Mouse (Mus musculus) liver, embryonic 14.5 days (tissue): ENCODE data around the gene Rbm5. TPM values are rescaled to one million over a fixed set of nuclear protein-coding genes. Genes with fewer than 3 reads are reported as not detected.

ENCODE experiments used
- ATAC-seq: fragments of 200-750 bp; cut with Nextera tagmentation; 2 replicates; pipeline ENCODE4 v1.8.0; 2017; ENCODE audit warnings: moderate number of reproducible peaks, mild to moderate bottlenecking, moderate library complexity; ENCODE audit not compliant: insufficient read depth
- DNase-seq, 3 experiments: peaks; one replicate each; pipeline ENCODE4 v3.0.0-alpha.2; 2012 to 2013; ENCODE audit warnings: low read depth in 3 of 3, low spot score in 3 of 3
- H3K27ac ChIP-seq: fragments of 300-500 bp; sonication (generic); 2 replicates; pipeline ENCODE4 v1.5.1; 2014; ENCODE audit warnings: moderate library complexity, mild to moderate bottlenecking, control low read depth, inconsistent platforms
- H3K27me3 ChIP-seq: fragments of 300-500 bp; sonication (generic); 2 replicates; pipeline ENCODE4 v1.6.1; 2014; ENCODE audit warnings: mild to moderate bottlenecking, low read length, moderate library complexity; ENCODE audit not compliant: control insufficient read depth, insufficient read depth
- H3K36me3 ChIP-seq: fragments of 300-500 bp; sonication (generic); replicated peaks from 2 replicates; pipeline ENCODE4 v1.6.1; 2014; ENCODE audit warnings: low read depth; ENCODE audit not compliant: control insufficient read depth, insufficient read depth
- H3K4me1 ChIP-seq, 2 experiments: fragments of 200-500 bp in 1 of 2; fragments of 300-500 bp in 1 of 2; sonication (generic) in 1 of 2; replicated peaks; 2 replicates each; pipeline ENCODE4 v1.6.1; 2012 to 2014; ENCODE audit warnings: antibody characterized with exemption in 1 of 2, inconsistent platforms in 1 of 2, low read length in 1 of 2; ENCODE audit not compliant: control insufficient read depth in 2 of 2, insufficient read depth in 2 of 2
- H3K4me2 ChIP-seq: fragments of 300-500 bp; sonication (generic); 2 replicates; pipeline ENCODE4 v1.6.1; 2014; ENCODE audit warnings: low read depth, mild to moderate bottlenecking, control low read depth, moderate library complexity
- H3K4me3 ChIP-seq, 2 experiments: fragments of 200-500 bp in 1 of 2; fragments of 300-500 bp in 1 of 2; sonication (generic) in 1 of 2; 2 replicates each; pipeline ENCODE4 v1.5.1; 2012 to 2014; ENCODE audit warnings: low read depth in 2 of 2, low read length in 2 of 2, mild to moderate bottlenecking in 2 of 2, control low read depth in 1 of 2, inconsistent platforms in 1 of 2, moderate library complexity in 1 of 2; ENCODE audit not compliant: insufficient read depth in 1 of 2
- H3K9ac ChIP-seq: fragments of 300-500 bp; sonication (generic); replicated peaks from 2 replicates; pipeline ENCODE4 v1.6.1; 2014; ENCODE audit warnings: mild to moderate bottlenecking, control low read depth, moderate library complexity
- H3K9me3 ChIP-seq: fragments of 300-500 bp; sonication (generic); 2 replicates; pipeline ENCODE4 v1.6.1; 2016; ENCODE audit warnings: low read length, mixed read lengths; ENCODE audit not compliant: control insufficient read depth
- CTCF ChIP-seq: IDR thresholded peaks from 2 replicates; pipeline ENCODE4 v1.5.1; 2016; ENCODE audit warnings: antibody characterized with exemption, low read depth, control low read depth
- EP300 ChIP-seq: IDR thresholded peaks from 2 replicates; pipeline ENCODE4 v1.6.1; 2016; ENCODE audit warnings: antibody characterized with exemption, low read depth
- WGBS: fragments of 180-500 bp; shearing (Covaris S2); extraction: QIAGEN DNeasy Blood & Tissue Kit; methylation state at CpG from one replicate; pipeline ENCODE4 v1.1.7; 2014; ENCODE audit not compliant: insufficient replicate concordance; 5-methylcytosine and 5-hydroxymethylcytosine counted together
- polyA plus RNA-seq, 2 experiments: library from polyadenylated mRNA; depleted of rRNA in 1 of 2; stranded (reverse) in 1 of 2; unstranded in 1 of 2; fragments of >200 nt; fragmentation: Nextera tagmentation in 1 of 2; extraction: Ambion mirVana in 1 of 2; gene quantifications; 2 replicates each; pipeline versions ENCODE4 v1.2.1 to v1.2.3; 2012 to 2014

Rbm5 gene
- polyA plus RNA-seq, 2 experiments = 35.2 to 45.1 TPM

DNA sequence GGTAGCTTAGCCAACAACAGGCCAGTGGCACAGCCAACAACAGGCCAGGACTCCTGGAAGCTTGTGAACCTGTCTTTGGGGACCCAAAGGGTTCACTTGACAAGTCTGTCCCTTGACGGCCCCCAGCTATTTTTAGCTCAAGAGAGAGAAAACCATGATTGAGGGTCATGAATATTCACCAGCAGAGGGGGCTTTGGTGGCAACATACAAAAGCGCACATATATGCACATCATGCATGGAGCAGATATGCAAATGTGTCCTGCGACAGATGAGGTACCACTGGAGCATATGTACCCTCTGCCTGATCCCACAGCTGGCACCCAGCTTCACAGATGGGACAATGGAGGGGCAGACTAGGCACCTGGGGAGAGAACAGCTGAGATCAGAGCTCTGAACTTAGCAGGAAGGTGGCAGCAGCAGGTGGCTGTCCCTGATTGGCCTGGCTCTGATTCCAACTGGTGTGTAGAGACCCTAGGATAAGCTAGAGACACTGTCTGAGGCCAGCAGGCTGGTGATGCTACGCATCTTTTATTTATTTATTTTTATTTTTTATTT lies 77.3 kb downstream of the Rbm5 start:
- WGBS = 50% methylated on average over 4 of the region's 4 CpGs
- no peaks in the 10 kb centered on the region for H3K36me3 ChIP-seq
- H3K9me3 ChIP-seq = no peaks in the 10 kb centered on the region
- ATAC-seq (no peak), DNase-seq (no peak)
- 0 out of 4 replicates have a peak, but pooled peaks cover 0 to 2% of the 10 kb centered on the region in 2 experiments for H3K4me1 ChIP-seq
- H3K4me3 ChIP-seq = no peak overlapping the region
- TF ChIP-seq EP300 = no peak
- TF ChIP-seq CTCF = no peak; the same call in 1 of the 2 replicates
- H3K27me3 ChIP-seq = no peaks in the 10 kb centered on the region
- H3K27ac ChIP-seq = no peak overlapping the region
- H3K4me2 ChIP-seq = no peak overlapping the region
- H3K9ac ChIP-seq = no peak overlapping the region

DNA sequence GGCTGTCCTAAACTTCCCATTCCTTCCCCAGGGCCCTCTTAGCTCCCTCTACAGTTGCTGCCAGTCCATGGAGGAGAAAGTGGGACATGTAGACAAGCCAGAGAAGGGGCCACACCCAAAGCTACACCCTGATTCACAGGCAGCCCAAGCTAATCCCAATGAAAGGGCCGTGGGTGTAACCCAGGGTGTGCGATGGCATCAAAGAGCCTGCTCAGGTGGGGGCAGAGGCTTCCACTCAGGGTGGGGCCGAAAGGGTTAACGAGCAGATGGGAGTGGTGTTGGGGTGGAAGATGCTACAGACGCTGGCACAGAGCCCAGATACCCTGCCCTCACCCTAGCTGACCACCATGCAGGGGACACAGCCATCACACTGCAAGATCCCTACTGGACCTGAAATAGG lies 78.0 kb downstream of the Rbm5 start:
- 40% methylated on average over 5 of the region's 5 CpGs for WGBS
- no peak overlapping the region for H3K4me3 ChIP-seq
- no peaks in the 10 kb centered on the region for H3K36me3 ChIP-seq
- TF ChIP-seq CTCF (no peak), EP300 (no peak)
- H3K9me3 ChIP-seq = no peaks in the 10 kb centered on the region
- ATAC-seq = no peak
- H3K27ac ChIP-seq = no peak overlapping the region
- no peak overlapping the region for H3K4me2 ChIP-seq
- no peak for DNase-seq
- H3K27me3 ChIP-seq = no peaks in the 10 kb centered on the region
- no peak overlapping the region for H3K9ac ChIP-seq
- H3K4me1 ChIP-seq = 0 out of 4 replicates have a peak, but pooled peaks cover 0 to 2% of the 10 kb centered on the region in 2 experiments

DNA sequence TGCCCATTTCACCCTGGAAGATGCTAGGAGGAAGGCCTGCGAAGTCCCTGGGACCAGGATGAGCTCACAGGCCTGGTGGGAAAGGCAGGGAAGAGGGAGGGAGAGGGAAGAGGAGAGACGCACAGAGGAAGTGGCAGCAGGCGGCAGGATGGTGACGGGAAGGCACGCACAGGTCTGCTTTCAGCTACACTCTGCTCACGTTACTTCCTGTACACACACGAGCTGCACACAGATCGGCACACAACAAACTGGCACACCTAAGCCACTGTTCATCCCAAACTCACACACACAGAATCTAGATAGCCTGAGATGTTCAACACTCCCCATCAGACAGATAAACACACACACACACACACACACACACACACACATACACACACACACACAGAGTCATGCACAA lies 80.4 kb downstream of the Rbm5 start:
- no peaks in the 10 kb centered on the region for H3K4me1 ChIP-seq
- DNase-seq (no peak), ATAC-seq (no peak)
- no peaks in the 10 kb centered on the region for H3K9me3 ChIP-seq
- TF ChIP-seq CTCF (no peak), EP300 (no peak)
- no peak overlapping the region for H3K4me2 ChIP-seq
- no peak overlapping the region for H3K9ac ChIP-seq
- no peaks in the 10 kb centered on the region for H3K36me3 ChIP-seq
- no peak overlapping the region for H3K27ac ChIP-seq
- 38% methylated on average over 8 of the region's 8 CpGs for WGBS
- no peak overlapping the region for H3K4me3 ChIP-seq
- H3K27me3 ChIP-seq = no peaks in the 10 kb centered on the region; the same call in 1 of the 2 replicates

Other genes with a start within 250 kb of the Rbm5 start
- gene Tmem115, start 237.1 kb downstream of the Rbm5 start, polyA plus RNA-seq (2012; rRNA removed) = 8.3 and 8.6 TPM in 2 replicates
- 15.6 and 15.7 TPM in 2 replicates for gene Tmem115, start 237.1 kb downstream of the Rbm5 start, polyA plus RNA-seq (2014; fragmentation: Nextera tagmentation; extraction: Ambion mirVana)
- gene Cyb561d2, start 228.8 kb downstream of the Rbm5 start, polyA plus RNA-seq (2012; rRNA removed) = 9.8 and 12.1 TPM in 2 replicates
- gene Cyb561d2, start 228.8 kb downstream of the Rbm5 start, polyA plus RNA-seq (2014; fragmentation: Nextera tagmentation; extraction: Ambion mirVana) = 14.1 and 14.3 TPM in 2 replicates
- 10.5 and 12.9 TPM in 2 replicates for gene Nprl2, start 228.8 kb downstream of the Rbm5 start, polyA plus RNA-seq (2012; rRNA removed)
- gene Nprl2, start 228.8 kb downstream of the Rbm5 start, polyA plus RNA-seq (2014; fragmentation: Nextera tagmentation; extraction: Ambion mirVana) = 9.2 and 10.2 TPM in 2 replicates
- gene Zmynd10, start 223.7 kb downstream of the Rbm5 start, polyA plus RNA-seq (2012; rRNA removed) = 0.19 and 0.25 TPM in 2 replicates
- gene Zmynd10, start 223.7 kb downstream of the Rbm5 start, polyA plus RNA-seq (2014; fragmentation: Nextera tagmentation; extraction: Ambion mirVana) = 0.20 and 0.28 TPM in 2 replicates
- 9.8 and 13.6 TPM in 2 replicates for gene Rassf1, start 219.4 kb downstream of the Rbm5 start, polyA plus RNA-seq (2012; rRNA removed)
- 11.2 and 12.0 TPM in 2 replicates for gene Rassf1, start 219.4 kb downstream of the Rbm5 start, polyA plus RNA-seq (2014; fragmentation: Nextera tagmentation; extraction: Ambion mirVana)
- 20.3 and 22.6 TPM in 2 replicates for gene Tusc2, start 207.7 kb downstream of the Rbm5 start, polyA plus RNA-seq (2012; rRNA removed)
- gene Tusc2, start 207.7 kb downstream of the Rbm5 start, polyA plus RNA-seq (2014; fragmentation: Nextera tagmentation; extraction: Ambion mirVana) = 39.7 and 40.4 TPM in 2 replicates
- gene Hyal2, start 203.1 kb downstream of the Rbm5 start, polyA plus RNA-seq (2012; rRNA removed) = 19.9 and 26.2 TPM in 2 replicates
- gene Hyal2, start 203.1 kb downstream of the Rbm5 start, polyA plus RNA-seq (2014; fragmentation: Nextera tagmentation; extraction: Ambion mirVana) = 47.0 and 51.3 TPM in 2 replicates
- 1.2 and 1.3 TPM in 2 replicates for gene Hyal1, start 194.1 kb downstream of the Rbm5 start, polyA plus RNA-seq (2012; rRNA removed)
- 1.2 and 1.4 TPM in 2 replicates for gene Hyal1, start 194.1 kb downstream of the Rbm5 start, polyA plus RNA-seq (2014; fragmentation: Nextera tagmentation; extraction: Ambion mirVana)
- 11.4 and 16.9 TPM in 2 replicates for gene Naa80, start 192.1 kb downstream of the Rbm5 start, polyA plus RNA-seq (2012; rRNA removed)
- gene Naa80, start 192.1 kb downstream of the Rbm5 start, polyA plus RNA-seq (2014; fragmentation: Nextera tagmentation; extraction: Ambion mirVana) = 8.9 and 11.8 TPM in 2 replicates
- gene Hyal3, start 190.2 kb downstream of the Rbm5 start, polyA plus RNA-seq (2012; rRNA removed) = 0.45 and 0.80 TPM in 2 replicates
- 0.69 and 0.87 TPM in 2 replicates for gene Hyal3, start 190.2 kb downstream of the Rbm5 start, polyA plus RNA-seq (2014; fragmentation: Nextera tagmentation; extraction: Ambion mirVana)
- gene Ifrd2, start 183.4 kb downstream of the Rbm5 start, polyA plus RNA-seq (2012; rRNA removed) = 113 and 135 TPM in 2 replicates
- 149 and 173 TPM in 2 replicates for gene Ifrd2, start 183.4 kb downstream of the Rbm5 start, polyA plus RNA-seq (2014; fragmentation: Nextera tagmentation; extraction: Ambion mirVana)
- gene Sema3b, start 161.8 kb downstream of the Rbm5 start, polyA plus RNA-seq (2012; rRNA removed) = 0.22 and 0.31 TPM in 2 replicates
- 0.25 and 0.33 TPM in 2 replicates for gene Sema3b, start 161.8 kb downstream of the Rbm5 start, polyA plus RNA-seq (2014; fragmentation: Nextera tagmentation; extraction: Ambion mirVana)
- 94.3 and 124 TPM in 2 replicates for gene Gnai2, start 135.6 kb downstream of the Rbm5 start, polyA plus RNA-seq (2012; rRNA removed)
- 137 and 138 TPM in 2 replicates for gene Gnai2, start 135.6 kb downstream of the Rbm5 start, polyA plus RNA-seq (2014; fragmentation: Nextera tagmentation; extraction: Ambion mirVana)
- 23.5 and 25.0 TPM in 2 replicates for gene Slc38a3, start 101.5 kb downstream of the Rbm5 start, polyA plus RNA-seq (2012; rRNA removed)
- 15.7 and 19.7 TPM in 2 replicates for gene Slc38a3, start 101.5 kb downstream of the Rbm5 start, polyA plus RNA-seq (2014; fragmentation: Nextera tagmentation; extraction: Ambion mirVana)
- not detected in 2 replicates for gene Gnat1, start 91.3 kb downstream of the Rbm5 start, polyA plus RNA-seq (2012; rRNA removed)
- 0.62 and 0.76 TPM in 2 replicates for gene Gnat1, start 91.3 kb downstream of the Rbm5 start, polyA plus RNA-seq (2014; fragmentation: Nextera tagmentation; extraction: Ambion mirVana)
- gene Sema3f, start 60.5 kb downstream of the Rbm5 start, polyA plus RNA-seq (2012; rRNA removed) = 3.1 and 3.5 TPM in 2 replicates
- 0.69 and 1.1 TPM in 2 replicates for gene Sema3f, start 60.5 kb downstream of the Rbm5 start, polyA plus RNA-seq (2014; fragmentation: Nextera tagmentation; extraction: Ambion mirVana)
- 14.2 and 18.9 TPM in 2 replicates for gene Rbm6, start 102.2 kb upstream of the Rbm5 start, polyA plus RNA-seq (2012; rRNA removed)
- 19.4 and 20.9 TPM in 2 replicates for gene Rbm6, start 102.2 kb upstream of the Rbm5 start, polyA plus RNA-seq (2014; fragmentation: Nextera tagmentation; extraction: Ambion mirVana)
- 4.0 and 4.5 TPM in 2 replicates for gene Mon1a, start 117.2 kb upstream of the Rbm5 start, polyA plus RNA-seq (2012; rRNA removed)
- 3.8 and 4.5 TPM in 2 replicates for gene Mon1a, start 117.2 kb upstream of the Rbm5 start, polyA plus RNA-seq (2014; fragmentation: Nextera tagmentation; extraction: Ambion mirVana)
- 1.2 and 1.7 TPM in 2 replicates for gene Mst1r, start 135.9 kb upstream of the Rbm5 start, polyA plus RNA-seq (2012; rRNA removed)
- 0.37 TPM in 2 replicates for gene Mst1r, start 135.9 kb upstream of the Rbm5 start, polyA plus RNA-seq (2014; fragmentation: Nextera tagmentation; extraction: Ambion mirVana)
- not detected in 2 replicates for gene Actl11, start 157.5 kb upstream of the Rbm5 start, polyA plus RNA-seq (2012; rRNA removed)
- not detected in 2 replicates for gene Actl11, start 157.5 kb upstream of the Rbm5 start, polyA plus RNA-seq (2014; fragmentation: Nextera tagmentation; extraction: Ambion mirVana)
- gene Camkv, start 164.7 kb upstream of the Rbm5 start, polyA plus RNA-seq (2012; rRNA removed) = 0.10 and 0.18 TPM in 2 replicates
- not detected in 2 replicates for gene Camkv, start 164.7 kb upstream of the Rbm5 start, polyA plus RNA-seq (2014; fragmentation: Nextera tagmentation; extraction: Ambion mirVana)
- gene Traip, start 179.1 kb upstream of the Rbm5 start, polyA plus RNA-seq (2012; rRNA removed) = 5.3 and 7.4 TPM in 2 replicates
- gene Traip, start 179.1 kb upstream of the Rbm5 start, polyA plus RNA-seq (2014; fragmentation: Nextera tagmentation; extraction: Ambion mirVana) = 13.3 and 18.1 TPM in 2 replicates
- gene Uba7, start 204.5 kb upstream of the Rbm5 start, polyA plus RNA-seq (2012; rRNA removed) = 69.4 and 83.3 TPM in 2 replicates
- 49.1 and 54.2 TPM in 2 replicates for gene Uba7, start 204.5 kb upstream of the Rbm5 start, polyA plus RNA-seq (2014; fragmentation: Nextera tagmentation; extraction: Ambion mirVana)
- gene Gm20661, start 212.1 kb upstream of the Rbm5 start, polyA plus RNA-seq (2012; rRNA removed) = 0.53 and 0.64 TPM in 2 replicates
- 0.06 and 0.34 TPM in 2 replicates for gene Gm20661, start 212.1 kb upstream of the Rbm5 start, polyA plus RNA-seq (2014; fragmentation: Nextera tagmentation; extraction: Ambion mirVana)
- gene Inka1, start 214.9 kb upstream of the Rbm5 start, polyA plus RNA-seq (2012; rRNA removed) = 23.8 and 33.0 TPM in 2 replicates
- gene Inka1, start 214.9 kb upstream of the Rbm5 start, polyA plus RNA-seq (2014; fragmentation: Nextera tagmentation; extraction: Ambion mirVana) = 51.6 and 57.3 TPM in 2 replicates
- gene Cdhr4, start 221.5 kb upstream of the Rbm5 start, polyA plus RNA-seq (2012; rRNA removed) = 2.7 and 3.5 TPM in 2 replicates
- gene Cdhr4, start 221.5 kb upstream of the Rbm5 start, polyA plus RNA-seq (2014; fragmentation: Nextera tagmentation; extraction: Ambion mirVana) = 0.38 and 1.1 TPM in 2 replicates
- gene Gm20662, start 225.4 kb upstream of the Rbm5 start, polyA plus RNA-seq (2012; rRNA removed) = 0.47 and 0.95 TPM in 2 replicates
- gene Gm20662, start 225.4 kb upstream of the Rbm5 start, polyA plus RNA-seq (2014; fragmentation: Nextera tagmentation; extraction: Ambion mirVana) = not detected in 2 replicates
- 24.9 and 30.9 TPM in 2 replicates for gene Ip6k1, start 231.5 kb upstream of the Rbm5 start, polyA plus RNA-seq (2012; rRNA removed)
- 13.3 and 14.7 TPM in 2 replicates for gene Ip6k1, start 231.5 kb upstream of the Rbm5 start, polyA plus RNA-seq (2014; fragmentation: Nextera tagmentation; extraction: Ambion mirVana)